Mouse (Mus musculus) layer of hippocampus, adult 8-10 months (tissue): ENCODE results near the gene Rhno1. TPM values are rescaled to one million over a fixed set of nuclear protein-coding genes. Genes with fewer than 3 reads are reported as not detected.
"Not testable (repeated sequence)": the region's sequence is repeated elsewhere in the genome, so short reads cannot be mapped to it uniquely, and the experiment has no call there.

Experiments used
- DNase-seq, 2 experiments: peaks; one replicate each; pipeline ENCODE4 v3.0.0; 2022; ENCODE audit warnings: low spot score in 2 of 2
- total RNA-seq, 4 experiments: library from RNA; stranded (reverse); gene quantifications; 2 replicates each; pipeline ENCODE4 v1.2.4; 2022

The Rhno1 gene
- total RNA-seq: 10 to 100 TPM; 18.6 to 22.1 (median 20.0) TPM

- DNase-seq: peak; percentile 61 to 73
These were observed at the start of gene Rhno1, which contains the start of gene Foxm1 for GRCm38 (mm10) chr6:128362381-128363006. Rhno1 (minus strand) TSS chr6:128362911. Foxm1 (plus strand) TSS chr6:128362967.

GRCm38 (mm10) chr6:128411115-128411514 is 48.4 kb upstream of the Rhno1 start:
- peak; percentile 64 to 91 for DNase-seq

GRCm38 (mm10) chr6:128410305-128410704 is 47.6 kb upstream of the Rhno1 start:
- DNase-seq: no peak

GRCm38 (mm10) chr6:128408544-128409125 is 45.9 kb upstream of the Rhno1 start:
- no peak for DNase-seq

- DNase-seq: no peak
These were observed 42.0 kb upstream of the Rhno1 start for GRCm38 (mm10) chr6:128404708-128405107.

GRCm38 (mm10) chr6:128399421-128400185 is 36.9 kb upstream of the Rhno1 start:
- peak; percentile 44 to 55 for DNase-seq

GRCm38 (mm10) chr6:128398996-128399395 is 36.3 kb upstream of the Rhno1 start, which contains the start of gene Nrip2:
Nrip2 (plus strand) TSS chr6:128399296.
- DNase-seq: no peak

- no peak for DNase-seq
These were observed 35.0 kb upstream of the Rhno1 start for GRCm38 (mm10) chr6:128397574-128398261.

GRCm38 (mm10) chr6:128390683-128391082 is 28.0 kb upstream of the Rhno1 start:
- DNase-seq: no peak

- no peak for DNase-seq
These were observed 26.5 kb upstream of the Rhno1 start for GRCm38 (mm10) chr6:128389185-128389584.

GRCm38 (mm10) chr6:128385026-128385425 is 22.3 kb upstream of the Rhno1 start:
- DNase-seq: no peak

GRCm38 (mm10) chr6:128383752-128384151 is 21.0 kb upstream of the Rhno1 start:
- DNase-seq: no peak

- no peak for DNase-seq
These were observed 18.5 kb upstream of the Rhno1 start for GRCm38 (mm10) chr6:128381254-128381653.

GRCm38 (mm10) chr6:128380594-128381167 is 18.0 kb upstream of the Rhno1 start:
- not testable (repeated sequence) for DNase-seq

- DNase-seq: no peak
These were observed 16.9 kb upstream of the Rhno1 start for GRCm38 (mm10) chr6:128379636-128380035.

GRCm38 (mm10) chr6:128376371-128377085 is 13.8 kb upstream of the Rhno1 start:
- no peak for DNase-seq

GRCm38 (mm10) chr6:128375192-128375591 is 12.5 kb upstream of the Rhno1 start, which contains the start of the genes Tex52 and Gm44596:
Tex52 (plus strand) TSS chr6:128375456.
Gm44596 (plus strand) TSS chr6:128375503.
- peak; percentile 43 to 57 for DNase-seq

GRCm38 (mm10) chr6:128370040-128370439 is 7.3 kb upstream of the Rhno1 start:
- no peak for DNase-seq

- DNase-seq: no peak
These were observed 3.8 kb upstream of the Rhno1 start for GRCm38 (mm10) chr6:128366466-128366865.

GRCm38 (mm10) chr6:128364721-128365120 is 2.0 kb upstream of the Rhno1 start:
- DNase-seq: no peak
